Mouse (Mus musculus) small intestine, adult 2 months (tissue): ENCODE results near the gene Grk3.

Experiments used
- CTCF ChIP-seq: fragments of 200-500 bp; IDR thresholded peaks from 2 replicates; pipeline ENCODE4 v1.5.1; 2012; ENCODE audit warnings: low read depth, mild to moderate bottlenecking, control low read depth, inconsistent platforms, low read length, moderate library complexity, mixed read lengths; ENCODE audit not compliant: insufficient replicate concordance, insufficient read length; ENCODE audit errors: extremely low read depth
- POLR2A ChIP-seq: fragments of 200-500 bp; IDR thresholded peaks from 2 replicates; pipeline ENCODE4 v1.6.1; 2012; ENCODE audit warnings: low read depth, mild to moderate bottlenecking, control low read depth, inconsistent platforms, low read length, moderate library complexity

DNA sequence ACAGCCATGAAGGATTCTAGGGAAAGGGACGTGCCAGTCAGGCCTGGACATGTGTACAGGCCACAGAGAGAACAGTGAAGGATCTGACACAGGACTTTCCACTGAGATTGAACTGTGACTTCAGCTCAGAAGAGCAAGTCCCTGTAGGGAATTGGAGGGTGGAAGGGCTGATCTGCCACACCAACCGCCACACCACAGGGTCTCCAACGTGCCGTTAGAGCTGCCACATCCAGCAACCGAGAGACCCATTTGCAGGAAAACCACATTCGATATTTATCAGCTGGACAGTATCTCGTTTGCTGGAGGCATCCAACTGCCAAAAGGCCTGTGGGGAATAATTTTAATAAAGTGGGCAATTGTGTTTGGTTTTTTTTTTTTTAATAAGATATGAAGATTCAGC is 35.9 kb downstream of the Grk3 start:
- TF ChIP-seq CTCF, result no peak
- no peak for TF ChIP-seq POLR2A
